Mouse (Mus musculus) liver, adult 2 months (tissue): ENCODE measurements at regions not wholly inside any gene's neighbourhood (a gene's known extent, or its start where the extent isn't known, plus 50 kb on each side); places are given as distances from the start of the nearest gene placed in this dataset.

Source experiments
- DNase-seq: peaks from one replicate; pipeline ENCODE4 v3.0.0-alpha.2; 2011; ENCODE audit warnings: low read depth, low spot score; ENCODE audit errors: extremely low read depth
- H3K27ac ChIP-seq: fragments of 200-500 bp; replicated peaks from 2 replicates; pipeline ENCODE4 v1.5.1; 2012; ENCODE audit warnings: low read depth, mild to moderate bottlenecking, control low read depth, inconsistent platforms, low read length; ENCODE audit not compliant: insufficient read depth
- H3K27me3 ChIP-seq: fragments of 200-500 bp; 2 replicates; pipeline ENCODE4 v1.6.1; 2012; ENCODE audit warnings: mild to moderate bottlenecking, moderate library complexity, low read length, inconsistent platforms; ENCODE audit not compliant: control insufficient read depth, insufficient read depth
- H3K36me3 ChIP-seq: fragments of 200-500 bp; 2 replicates; pipeline ENCODE4 v1.6.1; 2012; ENCODE audit warnings: low read length, inconsistent platforms; ENCODE audit not compliant: control insufficient read depth, insufficient read depth
- H3K4me1 ChIP-seq: fragments of 200-500 bp; 2 replicates; pipeline ENCODE4 v1.6.1; 2011; ENCODE audit warnings: low read length; ENCODE audit not compliant: control insufficient read depth, insufficient read depth
- H3K4me3 ChIP-seq: fragments of 200-500 bp; 2 replicates; pipeline ENCODE4 v1.5.1; 2011; ENCODE audit warnings: low read depth, mild to moderate bottlenecking, control low read depth, low read length, moderate library complexity; ENCODE audit not compliant: insufficient read depth
- H3K79me2 ChIP-seq: fragments of 200-500 bp; 2 replicates; pipeline ENCODE4 v1.6.1; 2012; ENCODE audit warnings: inconsistent platforms, mild to moderate bottlenecking, low read length, moderate library complexity; ENCODE audit not compliant: control insufficient read depth, insufficient read depth
- H3K9ac ChIP-seq: fragments of 200-500 bp; 2 replicates; pipeline ENCODE4 v1.6.1; 2012; ENCODE audit warnings: low read depth, mild to moderate bottlenecking, control low read depth, inconsistent platforms, low read length
- CTCF ChIP-seq: fragments of 200-500 bp; IDR thresholded peaks from 2 replicates; pipeline ENCODE4 v1.5.1; 2011; ENCODE audit warnings: low read depth, low read length, control low read depth
- POLR2A ChIP-seq: fragments of 200-500 bp; IDR thresholded peaks from 2 replicates; pipeline ENCODE4 v1.6.1; 2011; ENCODE audit warnings: low read length, control low read depth; ENCODE audit not compliant: insufficient read depth; ENCODE audit errors: extremely low read depth
- WGBS: fragments of 180-500 bp; shearing (Covaris S2); methylation state at CpG from one replicate; pipeline ENCODE4 v1.1.7; 2018; 5-methylcytosine and 5-hydroxymethylcytosine counted together

GRCm38 (mm10) chr9:5595891-5596635, 250.8 kb downstream of the Casp12 start:
- Histone ChIP-seq H3K36me3 (no peaks in the 10 kb centered on the region), H3K4me1 (no peaks in the 10 kb centered on the region), H3K9ac (no peak overlapping the region), H3K27ac (no peak overlapping the region), H3K27me3 (no peaks in the 10 kb centered on the region), H3K79me2 (no peaks in the 10 kb centered on the region), H3K4me3 (no peak overlapping the region)
- TF ChIP-seq CTCF (no peak), POLR2A (no peak)
- no peak for DNase-seq
- WGBS: 77% methylated on average over 3 of the region's 3 CpGs

- no peaks in the 10 kb centered on the region for H3K36me3 ChIP-seq
- H3K4me3 ChIP-seq: no peak overlapping the region
- no peak overlapping the region for H3K27ac ChIP-seq
- 35% methylated on average over 1 of the region's 1 CpGs for WGBS
- no peaks in the 10 kb centered on the region for H3K79me2 ChIP-seq
- TF ChIP-seq POLR2A (no peak), CTCF (no peak)
- no peak overlapping the region for H3K9ac ChIP-seq
- H3K4me1 ChIP-seq: no peaks in the 10 kb centered on the region
- no peaks in the 10 kb centered on the region for H3K27me3 ChIP-seq
- DNase-seq: no peak
Observed at GRCm38 (mm10) chr9:5604019-5604418, 258.8 kb downstream of the Casp12 start.

- no peak overlapping the region for H3K4me3 ChIP-seq
- H3K4me1 ChIP-seq: no peaks in the 10 kb centered on the region
- no peak overlapping the region for H3K27ac ChIP-seq
- H3K9ac ChIP-seq: no peak overlapping the region
- no peaks in the 10 kb centered on the region for H3K27me3 ChIP-seq
- H3K79me2 ChIP-seq: no peaks in the 10 kb centered on the region
- no peaks in the 10 kb centered on the region for H3K36me3 ChIP-seq
- no peak for DNase-seq
- TF ChIP-seq POLR2A (no peak), CTCF (no peak)
Observed at GRCm38 (mm10) chr9:5605015-5605414, 259.8 kb downstream of the Casp12 start.

- Histone ChIP-seq H3K27ac (no peak overlapping the region), H3K27me3 (no peaks in the 10 kb centered on the region), H3K36me3 (no peaks in the 10 kb centered on the region), H3K9ac (no peak overlapping the region), H3K79me2 (no peaks in the 10 kb centered on the region), H3K4me3 (no peak overlapping the region), H3K4me1 (no peaks in the 10 kb centered on the region)
- WGBS: 91% methylated on average over 17 of the region's 17 CpGs
- TF ChIP-seq CTCF (no peak), POLR2A (no peak)
- no peak for DNase-seq
Observed at GRCm38 (mm10) chr9:5616725-5617124, 271.5 kb downstream of the Casp12 start.

GRCm38 (mm10) chr9:5623396-5623795, 278.2 kb downstream of the Casp12 start:
- WGBS: 75% methylated on average over 2 of the region's 2 CpGs
- TF ChIP-seq CTCF: no peak
- TF ChIP-seq POLR2A: no peak

GRCm38 (mm10) chr9:5627521-5627920, 282.3 kb downstream of the Casp12 start:
- Histone ChIP-seq H3K27me3 (no peaks in the 10 kb centered on the region), H3K79me2 (no peaks in the 10 kb centered on the region), H3K27ac (no peak overlapping the region), H3K4me1 (no peaks in the 10 kb centered on the region), H3K36me3 (no peaks in the 10 kb centered on the region), H3K4me3 (no peak overlapping the region), H3K9ac (no peak overlapping the region)
- TF ChIP-seq POLR2A (no peak), CTCF (no peak)
- WGBS: 37% methylated on average over 1 of the region's 1 CpGs
- DNase-seq: no peak

More at GRCm38 (mm10) chr9:5623396-5623795, 278.2 kb downstream of the Casp12 start:
- H3K9ac ChIP-seq: no peak overlapping the region
- no peak overlapping the region for H3K27ac ChIP-seq
- H3K4me3 ChIP-seq: no peak overlapping the region
- H3K36me3 ChIP-seq: no peaks in the 10 kb centered on the region
- no peaks in the 10 kb centered on the region for H3K27me3 ChIP-seq
- no peaks in the 10 kb centered on the region for H3K4me1 ChIP-seq
- no peak for DNase-seq
- H3K79me2 ChIP-seq: no peaks in the 10 kb centered on the region
